Mouse (Mus musculus) intestine, embryonic 15.5 days (tissue): Measurements from ENCODE around the gene Speg. TPM values are rescaled to one million over a fixed set of nuclear protein-coding genes. Genes with fewer than 3 reads are reported as not detected.

ENCODE experiments used
- ATAC-seq: fragments of 200-750 bp; cut with Nextera tagmentation; 2 replicates; pipeline ENCODE4 v1.8.0; 2017; ENCODE audit warnings: moderate TSS enrichment, moderate library complexity
- H3K27ac ChIP-seq: fragments of 300-500 bp; sonication (generic); 2 replicates; pipeline ENCODE4 v1.5.1; 2015; ENCODE audit warnings: mild to moderate bottlenecking, inconsistent platforms
- H3K27me3 ChIP-seq: fragments of 300-500 bp; sonication (generic); replicated peaks from 2 replicates; pipeline ENCODE4 v1.6.1; 2015; ENCODE audit warnings: inconsistent platforms
- H3K36me3 ChIP-seq: fragments of 300-500 bp; sonication (generic); 2 replicates; pipeline ENCODE4 v1.6.1; 2015; ENCODE audit warnings: inconsistent platforms
- H3K4me1 ChIP-seq: fragments of 300-500 bp; sonication (generic); replicated peaks from 2 replicates; pipeline ENCODE4 v1.6.1; 2015; ENCODE audit warnings: inconsistent platforms
- H3K4me2 ChIP-seq: fragments of 300-500 bp; sonication (generic); replicated peaks from 2 replicates; pipeline ENCODE4 v1.6.1; 2015; ENCODE audit warnings: mild to moderate bottlenecking, inconsistent platforms
- H3K4me3 ChIP-seq: fragments of 300-500 bp; sonication (generic); replicated peaks from 2 replicates; pipeline ENCODE4 v1.5.1; 2015; ENCODE audit warnings: inconsistent platforms
- H3K9ac ChIP-seq: fragments of 300-500 bp; sonication (generic); 2 replicates; pipeline ENCODE4 v1.6.1; 2015; ENCODE audit warnings: inconsistent platforms
- H3K9me3 ChIP-seq: fragments of 300-500 bp; sonication (generic); 2 replicates; pipeline ENCODE4 v1.6.1; 2016; ENCODE audit warnings: inconsistent platforms
- WGBS: fragments of 180-500 bp; shearing (Covaris S2); methylation state at CpG from one replicate; pipeline ENCODE4 v1.1.7; 2015; 5-methylcytosine and 5-hydroxymethylcytosine counted together
- polyA plus RNA-seq: library from polyadenylated mRNA; unstranded; fragments of >200 nt; fragmentation: Nextera tagmentation; extraction: Ambion mirVana; gene quantifications from 2 replicates; pipeline ENCODE4 v1.2.1, GENCODE M21; 2015

Gene Speg
- polyA plus RNA-seq, 1 experiment from 2014 or later: 35.6 TPM

- 70% methylated on average over 7 of the region's 7 CpGs for WGBS
- Histone ChIP-seq H3K4me2 (no peak overlapping the region), H3K4me3 (no peak overlapping the region), H3K36me3 (no peaks in the 10 kb centered on the region), H3K27ac (no peak overlapping the region), H3K9me3 (no peaks in the 10 kb centered on the region), H3K4me1 (peaks cover 20% of the 10 kb centered on the region), H3K9ac (no peak overlapping the region), H3K27me3 (peaks cover 16% of the 10 kb centered on the region; the same call in 1 of the 2 replicates)
- no peak for ATAC-seq
These were observed 85.2 kb downstream of the Speg start for GRCm38 (mm10) chr1:75460297-75460696.

GRCm38 (mm10) chr1:75462636-75463035 is 87.5 kb downstream of the Speg start:
- H3K9ac ChIP-seq: no peak overlapping the region
- no peak overlapping the region for H3K27ac ChIP-seq
- H3K36me3 ChIP-seq: no peaks in the 10 kb centered on the region
- peaks cover 10% of the 10 kb centered on the region; the same call in 1 of the 2 replicates for H3K27me3 ChIP-seq
- H3K9me3 ChIP-seq: no peaks in the 10 kb centered on the region
- no peak overlapping the region for H3K4me3 ChIP-seq
- H3K4me1 ChIP-seq: peaks cover 18% of the 10 kb centered on the region
- H3K4me2 ChIP-seq: no peak overlapping the region
- 48% methylated on average over 1 of the region's 1 CpGs for WGBS
- ATAC-seq: no peak

- ATAC-seq: 0 out of 2 replicates have a peak, but pooled peaks have one; percentile 24
- Histone ChIP-seq H3K9ac (no peak overlapping the region), H3K36me3 (no peaks in the 10 kb centered on the region), H3K4me3 (no peak overlapping the region), H3K4me1 (peaks cover 13% of the 10 kb centered on the region), H3K27ac (no peak overlapping the region), H3K4me2 (no peak overlapping the region), H3K27me3 (0 out of 2 replicates have a peak, but pooled peaks cover 4% of the 10 kb centered on the region), H3K9me3 (no peaks in the 10 kb centered on the region)
- 70% methylated on average over 5 of the region's 5 CpGs for WGBS
These were observed 88.6 kb downstream of the Speg start for GRCm38 (mm10) chr1:75463652-75464204.

GRCm38 (mm10) chr1:75467215-75467927 is 92.3 kb downstream of the Speg start:
- Histone ChIP-seq H3K27me3 (no peaks in the 10 kb centered on the region), H3K9ac (no peak overlapping the region), H3K4me1 (peaks cover 4% of the 10 kb centered on the region; the same call in 1 of the 2 replicates), H3K27ac (no peak overlapping the region), H3K4me2 (0 out of 2 replicates have a peak overlapping the region, but pooled peaks have one; percentile 17), H3K9me3 (no peaks in the 10 kb centered on the region), H3K36me3 (no peaks in the 10 kb centered on the region), H3K4me3 (no peak overlapping the region)
- 8% methylated on average over 14 of the region's 14 CpGs for WGBS
- peak; percentile 83 for ATAC-seq

- H3K36me3 ChIP-seq: peaks cover 3% of the 10 kb centered on the region; the same call in 1 of the 2 replicates
- no peak overlapping the region for H3K27ac ChIP-seq
- no peak overlapping the region for H3K4me3 ChIP-seq
- no peak overlapping the region for H3K9ac ChIP-seq
- ATAC-seq: no peak
- peaks cover 7% of the 10 kb centered on the region; the same call in 1 of the 2 replicates for H3K4me1 ChIP-seq
- no peak overlapping the region for H3K4me2 ChIP-seq
- H3K27me3 ChIP-seq: no peaks in the 10 kb centered on the region
- H3K9me3 ChIP-seq: no peaks in the 10 kb centered on the region
- 80% methylated on average over 17 of the region's 17 CpGs for WGBS
These were observed 94.3 kb downstream of the Speg start for GRCm38 (mm10) chr1:75469287-75469825.

GRCm38 (mm10) chr1:75476441-75476840 is 101.3 kb downstream of the Speg start:
- H3K27ac ChIP-seq: no peak overlapping the region
- H3K4me3 ChIP-seq: no peak overlapping the region
- WGBS: 95% methylated on average over 11 of the region's 11 CpGs
- H3K9me3 ChIP-seq: no peaks in the 10 kb centered on the region
- no peak overlapping the region for H3K4me2 ChIP-seq
- no peak for ATAC-seq
- H3K9ac ChIP-seq: no peak overlapping the region
- H3K4me1 ChIP-seq: peaks cover 22% of the 10 kb centered on the region
- peaks cover 14% of the 10 kb centered on the region; the same call in 1 of the 2 replicates for H3K27me3 ChIP-seq
- H3K36me3 ChIP-seq: peaks cover 23% of the 10 kb centered on the region

GRCm38 (mm10) chr1:75477264-75477965 is 102.3 kb downstream of the Speg start:
- H3K4me3 ChIP-seq: peak overlapping the region; percentile 79
- peaks cover 21% of the 10 kb centered on the region for H3K27me3 ChIP-seq
- H3K36me3 ChIP-seq: peaks cover 23% of the 10 kb centered on the region
- 17% methylated on average over 35 of the region's 35 CpGs for WGBS
- no peak overlapping the region; the same call in 1 of the 2 replicates for H3K9ac ChIP-seq
- no peak overlapping the region for H3K27ac ChIP-seq
- H3K4me2 ChIP-seq: peak overlapping the region; percentile 87
- ATAC-seq: peak; percentile 10; the same call in 1 of the 2 replicates
- peaks cover 22% of the 10 kb centered on the region for H3K4me1 ChIP-seq
- H3K9me3 ChIP-seq: no peaks in the 10 kb centered on the region

GRCm38 (mm10) chr1:75477966-75478290 is 102.8 kb downstream of the Speg start:
- H3K4me2 ChIP-seq: peak overlapping the region; percentile 87
- H3K4me3 ChIP-seq: peak overlapping the region; percentile 79
- 52% methylated on average over 3 of the region's 3 CpGs for WGBS
- H3K27me3 ChIP-seq: peaks cover 26% of the 10 kb centered on the region
- H3K27ac ChIP-seq: no peak overlapping the region
- H3K36me3 ChIP-seq: peaks cover 23% of the 10 kb centered on the region
- 0 out of 2 replicates have a peak overlapping the region, but pooled peaks have one; percentile 65 for H3K9ac ChIP-seq
- no peak for ATAC-seq
- H3K4me1 ChIP-seq: peaks cover 22% of the 10 kb centered on the region
- no peaks in the 10 kb centered on the region for H3K9me3 ChIP-seq

- peaks cover 22% of the 10 kb centered on the region for H3K4me1 ChIP-seq
- no peak for ATAC-seq
- WGBS: 0% methylated on average over 18 of the region's 25 CpGs
These were observed 103.4 kb downstream of the Speg start for GRCm38 (mm10) chr1:75478497-75478896.

GRCm38 (mm10) chr1:75478916-75479634 is 104.0 kb downstream of the Speg start, which contains the start of the genes Chpf and Tmem198:
Gene Chpf, minus strand, starts transcription at chr1:75479307.
Gene Tmem198, plus strand, starts transcription at chr1:75479532.
- Histone ChIP-seq H3K4me2 (peak within 1 kb of the TSS; percentile 87), H3K9ac (peak within 1 kb of the TSS; percentile 65), H3K27ac (peak within 1 kb of the TSS; percentile 80), H3K9me3 (no peaks in the 10 kb centered on the region), H3K27me3 (peaks cover 30% of the 10 kb centered on the region), H3K4me1 (peaks cover 19% of the 10 kb centered on the region), H3K36me3 (peaks cover 20% of the 10 kb centered on the region), H3K4me3 (peak within 1 kb of the TSS; percentile 79)
- ATAC-seq: peak; percentile 96
- WGBS: under 1% methylated on average over 76 of the region's 76 CpGs

More at GRCm38 (mm10) chr1:75478497-75478896, 103.4 kb downstream of the Speg start:
- Histone ChIP-seq H3K9ac (peak overlapping the region; percentile 65), H3K9me3 (no peaks in the 10 kb centered on the region), H3K4me2 (peak overlapping the region; percentile 87), H3K27me3 (peaks cover 30% of the 10 kb centered on the region), H3K27ac (peak overlapping the region; percentile 80), H3K36me3 (peaks cover 21% of the 10 kb centered on the region), H3K4me3 (peak overlapping the region; percentile 79)

- Histone ChIP-seq H3K9ac (no peak overlapping the region), H3K27me3 (peaks cover 35% of the 10 kb centered on the region)
These were observed 104.5 kb downstream of the Speg start for GRCm38 (mm10) chr1:75479635-75479989.

More at GRCm38 (mm10) chr1:75479635-75479989, 104.5 kb downstream of the Speg start:
- H3K4me2 ChIP-seq: peak overlapping the region; percentile 87
- H3K4me3 ChIP-seq: peak overlapping the region; percentile 79
- H3K4me1 ChIP-seq: peaks cover 19% of the 10 kb centered on the region
- no peak overlapping the region for H3K27ac ChIP-seq
- H3K9me3 ChIP-seq: no peaks in the 10 kb centered on the region
- peaks cover 18% of the 10 kb centered on the region for H3K36me3 ChIP-seq
- under 1% methylated on average over 24 of the region's 24 CpGs for WGBS
- ATAC-seq: no peak
